Mouse (Mus musculus) kidney, embryonic 16.5 days (tissue): ENCODE data around the gene Dnhd1. TPM values are rescaled to one million over a fixed set of nuclear protein-coding genes. Genes with fewer than 3 reads are reported as not detected.

ENCODE experiments used
- ATAC-seq: fragments of 200-750 bp; cut with Nextera tagmentation; 2 replicates; pipeline ENCODE4 v1.8.0; 2017; ENCODE audit warnings: moderate TSS enrichment; ENCODE audit not compliant: low FRiP score, low TSS enrichment
- H3K27ac ChIP-seq: fragments of 300-500 bp; sonication (generic); 2 replicates; pipeline ENCODE4 v1.5.1; 2014; ENCODE audit warnings: low read length
- H3K27me3 ChIP-seq: fragments of 300-500 bp; sonication (generic); 2 replicates; pipeline ENCODE4 v1.6.1; 2014; ENCODE audit warnings: low read length, control low read depth, mixed read lengths; ENCODE audit not compliant: insufficient read depth
- H3K36me3 ChIP-seq: fragments of 300-500 bp; sonication (generic); 2 replicates; pipeline ENCODE4 v1.6.1; 2014; ENCODE audit warnings: low read length, control low read depth, mixed read lengths; ENCODE audit not compliant: insufficient read depth
- H3K4me1 ChIP-seq: fragments of 300-500 bp; sonication (generic); 2 replicates; pipeline ENCODE4 v1.6.1; 2014; ENCODE audit warnings: low read length, control low read depth, mixed read lengths; ENCODE audit not compliant: insufficient read depth
- H3K4me2 ChIP-seq: fragments of 300-500 bp; sonication (generic); replicated peaks from 2 replicates; pipeline ENCODE4 v1.6.1; 2014; ENCODE audit warnings: low read depth, low read length
- H3K4me3 ChIP-seq: fragments of 300-500 bp; sonication (generic); 2 replicates; pipeline ENCODE4 v1.5.1; 2014; ENCODE audit warnings: mild to moderate bottlenecking, low read length
- H3K9ac ChIP-seq: fragments of 300-500 bp; sonication (generic); replicated peaks from 2 replicates; pipeline ENCODE4 v1.6.1; 2014; ENCODE audit warnings: low read length
- H3K9me3 ChIP-seq: fragments of 300-500 bp; sonication (generic); 2 replicates; pipeline ENCODE4 v1.6.1; 2016; ENCODE audit warnings: low read length, control low read depth
- WGBS: fragments of 180-500 bp; shearing (Covaris S2); extraction: QIAGEN DNeasy Blood & Tissue Kit; methylation state at CpG from one replicate; pipeline ENCODE4 v1.1.7; 2014; 5-methylcytosine and 5-hydroxymethylcytosine counted together
- polyA plus RNA-seq: library from polyadenylated mRNA; unstranded; fragments of >200 nt; fragmentation: Nextera tagmentation; extraction: Ambion mirVana; gene quantifications from 2 replicates; pipeline ENCODE4 v1.2.1, GENCODE M21; 2015

The Dnhd1 gene
- polyA plus RNA-seq, 1 experiment from 2014 or later: 1.7 TPM

DNA sequence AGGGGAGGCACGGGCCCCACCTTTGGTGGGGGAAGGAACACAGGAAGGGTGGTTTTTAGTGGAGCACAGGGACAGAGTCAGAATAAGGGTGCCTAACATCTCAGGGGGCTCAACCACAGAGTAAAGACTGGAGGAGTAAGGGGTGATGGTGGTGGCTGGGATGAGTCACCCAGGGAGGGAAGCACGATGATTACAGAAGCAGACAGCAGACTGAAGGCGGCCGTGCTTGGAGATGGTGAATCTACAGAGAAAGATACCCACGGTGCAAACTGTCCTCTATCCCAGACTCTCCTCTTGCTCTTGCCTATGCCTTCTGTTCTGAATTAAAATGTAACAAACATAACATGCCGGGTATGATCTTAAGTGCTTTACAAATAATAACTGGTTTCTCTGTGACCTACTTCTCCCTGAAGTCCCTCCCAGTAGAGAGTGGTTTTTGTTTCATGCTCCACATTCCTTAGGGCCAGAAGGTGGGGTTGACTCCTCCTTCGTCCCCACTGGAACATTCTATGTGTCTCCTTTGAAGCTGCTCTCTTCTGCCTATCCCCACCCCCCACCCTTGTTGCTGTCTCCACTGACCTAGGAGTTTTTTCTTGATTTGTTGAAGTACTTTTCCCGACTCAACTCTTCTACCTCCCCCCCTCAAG is 28.9 kb upstream of the Dnhd1 start:
- H3K36me3 ChIP-seq: peaks cover 47% of the 10 kb centered on the region
- no peak overlapping the region for H3K4me2 ChIP-seq
- no peaks in the 10 kb centered on the region for H3K27me3 ChIP-seq
- no peaks in the 10 kb centered on the region for H3K9me3 ChIP-seq
- no peak overlapping the region for H3K9ac ChIP-seq
- no peak overlapping the region for H3K4me3 ChIP-seq
- H3K4me1 ChIP-seq: peaks cover 6% of the 10 kb centered on the region; the same call in 1 of the 2 replicates
- H3K27ac ChIP-seq: no peak overlapping the region
- 68% methylated on average over 8 of the region's 8 CpGs for WGBS
- no peak for ATAC-seq

DNA sequence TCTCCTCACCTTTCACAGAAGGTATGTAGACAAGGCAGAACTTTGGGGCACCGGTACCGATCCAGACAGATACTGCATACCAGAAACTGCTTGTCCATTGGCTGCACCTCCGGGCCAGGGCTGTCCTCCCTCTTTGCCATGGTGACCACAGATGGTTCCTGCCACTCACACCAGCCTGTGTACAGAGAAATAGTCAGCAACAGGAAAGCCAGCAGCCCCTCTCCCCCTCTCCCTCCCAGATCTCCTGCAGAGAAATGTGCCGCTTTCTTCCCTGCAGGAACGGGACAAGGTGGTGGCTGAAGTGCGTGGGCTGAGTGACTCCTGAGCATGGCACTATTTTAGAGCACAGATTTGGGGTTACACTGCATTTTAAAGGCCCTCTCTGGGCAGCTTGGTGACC is 25.2 kb upstream of the Dnhd1 start:
- Histone ChIP-seq H3K4me3 (no peak overlapping the region), H3K4me1 (peaks cover 24% of the 10 kb centered on the region), H3K9ac (no peak overlapping the region), H3K36me3 (peaks cover 24% of the 10 kb centered on the region), H3K4me2 (no peak overlapping the region), H3K9me3 (no peaks in the 10 kb centered on the region), H3K27me3 (no peaks in the 10 kb centered on the region), H3K27ac (no peak overlapping the region)
- whole genome bisulfite sequencing: 88% methylated on average over 6 of the region's 6 CpGs
- no peak for ATAC-seq

DNA sequence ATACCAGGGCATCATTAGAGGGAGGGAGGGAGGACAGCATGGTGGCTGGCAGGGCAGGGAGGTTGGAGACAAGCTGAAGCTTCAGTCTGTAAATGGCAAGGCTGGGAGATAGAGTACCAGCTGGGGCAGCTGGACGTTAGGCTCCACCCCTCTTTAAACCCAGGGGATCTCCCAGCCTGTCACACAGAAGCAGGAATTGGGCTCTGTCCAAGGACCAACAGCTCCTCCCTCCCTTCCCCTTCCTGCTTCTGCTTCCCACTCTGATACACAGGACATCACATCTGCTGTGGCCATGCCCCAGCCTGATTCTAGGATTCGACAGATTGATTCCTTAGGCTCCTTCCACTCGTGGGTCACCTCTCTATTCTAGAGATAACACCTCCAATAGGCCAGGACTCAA is 22.0 kb upstream of the Dnhd1 start:
- Histone ChIP-seq H3K36me3 (peaks cover 15% of the 10 kb centered on the region), H3K4me3 (no peak overlapping the region), H3K4me1 (peaks cover 28% of the 10 kb centered on the region), H3K4me2 (no peak overlapping the region), H3K27ac (peak overlapping the region; percentile 57; the same call in 1 of the 2 replicates), H3K9ac (no peak overlapping the region; the same call in 1 of the 2 replicates), H3K9me3 (no peaks in the 10 kb centered on the region), H3K27me3 (no peaks in the 10 kb centered on the region)
- 26% methylated on average over 3 of the region's 3 CpGs for WGBS
- ATAC-seq: peak; percentile 13; the same call in 1 of the 2 replicates

DNA sequence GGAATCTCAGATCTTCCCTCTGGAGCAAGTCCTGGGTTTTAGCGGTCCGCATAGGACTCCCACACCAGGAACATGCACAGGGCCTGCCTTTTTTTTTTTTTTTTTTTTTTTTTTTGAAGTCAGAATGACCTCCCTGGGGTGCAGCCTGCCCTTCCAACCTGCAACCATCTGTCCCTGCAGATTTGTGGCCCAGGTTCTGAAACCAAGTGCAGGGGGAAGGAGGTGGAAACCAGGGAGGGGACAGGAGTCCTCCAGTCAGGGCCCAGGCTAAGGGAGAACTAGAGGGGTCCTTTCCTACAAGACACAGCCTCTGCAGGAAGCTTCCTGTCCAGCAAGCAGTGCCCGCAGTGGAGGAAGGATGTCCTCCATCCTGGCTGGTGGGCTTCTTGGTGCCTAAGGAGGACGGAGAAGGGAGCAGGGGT is 18.1 kb upstream of the Dnhd1 start:
- Histone ChIP-seq H3K9ac (peak overlapping the region; percentile 85), H3K4me1 (peaks cover 28% of the 10 kb centered on the region), H3K36me3 (peaks cover 18% of the 10 kb centered on the region), H3K4me3 (peak overlapping the region; percentile 85), H3K4me2 (peak overlapping the region; percentile 88), H3K27me3 (0 out of 2 replicates have a peak, but pooled peaks cover 2% of the 10 kb centered on the region), H3K9me3 (no peaks in the 10 kb centered on the region), H3K27ac (peak overlapping the region; percentile 4; the same call in 1 of the 2 replicates)
- no peak for ATAC-seq
- WGBS: 21% methylated on average over 4 of the region's 4 CpGs

DNA sequence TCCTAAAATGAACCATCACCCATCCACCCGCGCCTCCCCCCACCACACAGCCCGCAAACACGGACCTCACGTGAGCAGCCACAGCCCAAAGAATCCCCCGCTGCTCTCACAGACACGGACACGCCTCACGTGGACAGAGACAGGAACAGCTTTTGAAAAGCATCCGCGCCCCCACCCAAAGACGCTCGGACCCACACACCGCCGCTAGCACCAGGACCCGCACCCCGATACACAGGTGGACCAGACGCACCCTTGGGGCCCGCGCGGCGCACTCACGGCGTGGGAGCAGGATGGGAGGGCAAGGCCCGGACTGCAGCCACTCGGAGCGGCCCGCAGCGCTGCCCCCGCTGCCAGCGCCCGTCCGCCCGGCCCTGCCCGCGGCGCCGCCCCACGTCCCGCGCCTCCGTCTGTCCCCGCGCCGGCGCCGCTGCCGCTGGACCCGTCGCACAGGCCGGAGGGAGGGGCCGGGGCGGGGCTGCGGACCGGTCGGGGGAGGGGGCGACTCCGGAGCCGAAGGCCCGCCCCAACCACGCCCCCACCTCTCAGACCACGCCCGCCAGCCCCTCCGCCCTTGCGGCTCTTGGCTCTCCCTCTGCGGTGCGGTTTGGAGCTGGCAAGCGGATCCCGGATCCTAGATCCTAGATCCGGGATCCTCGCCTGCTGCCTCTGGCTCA is 17.4 kb upstream of the Dnhd1 start, which contains the start of gene Trim3:
Gene Trim3, minus strand, starts transcription at position 445 of the 674 bp plus-strand sequence.
- Histone ChIP-seq H3K4me3 (peak within 1 kb of the TSS; percentile 85), H3K9me3 (no peaks in the 10 kb centered on the region), H3K27ac (peak within 1 kb of the TSS; percentile 68), H3K9ac (peak within 1 kb of the TSS; percentile 85), H3K4me1 (peaks cover 25% of the 10 kb centered on the region), H3K4me2 (peak within 1 kb of the TSS; percentile 88), H3K27me3 (0 out of 2 replicates have a peak, but pooled peaks cover 2% of the 10 kb centered on the region), H3K36me3 (peaks cover 20% of the 10 kb centered on the region)
- peak; percentile 92 for ATAC-seq
- under 1% methylated on average over 37 of the region's 71 CpGs for WGBS

DNA sequence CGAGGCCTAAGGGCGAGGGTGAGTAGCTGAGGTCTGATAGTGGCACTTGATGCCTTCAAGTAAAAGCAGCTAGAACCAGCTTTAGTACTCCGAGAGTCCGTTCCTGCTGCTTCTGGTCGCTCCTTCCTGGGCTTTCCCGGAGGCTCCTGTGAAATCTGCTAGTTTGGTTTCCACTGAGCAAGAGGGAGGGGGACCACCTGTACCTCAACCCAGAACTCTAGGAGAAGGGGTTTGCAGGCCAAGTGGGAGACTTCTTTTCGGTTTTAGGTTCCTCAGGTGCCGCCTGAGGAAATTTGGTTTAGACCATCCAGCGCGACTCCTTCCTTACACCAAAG is 16.9 kb upstream of the Dnhd1 start:
- Histone ChIP-seq H3K4me2 (peak overlapping the region; percentile 88), H3K9ac (peak overlapping the region; percentile 85), H3K4me1 (peaks cover 23% of the 10 kb centered on the region), H3K4me3 (peak overlapping the region; percentile 85), H3K9me3 (no peaks in the 10 kb centered on the region), H3K27me3 (0 out of 2 replicates have a peak, but pooled peaks cover 2% of the 10 kb centered on the region), H3K27ac (peak overlapping the region; percentile 52), H3K36me3 (peaks cover 25% of the 10 kb centered on the region)
- no peak for ATAC-seq
- WGBS: 3% methylated on average over 10 of the region's 10 CpGs

DNA sequence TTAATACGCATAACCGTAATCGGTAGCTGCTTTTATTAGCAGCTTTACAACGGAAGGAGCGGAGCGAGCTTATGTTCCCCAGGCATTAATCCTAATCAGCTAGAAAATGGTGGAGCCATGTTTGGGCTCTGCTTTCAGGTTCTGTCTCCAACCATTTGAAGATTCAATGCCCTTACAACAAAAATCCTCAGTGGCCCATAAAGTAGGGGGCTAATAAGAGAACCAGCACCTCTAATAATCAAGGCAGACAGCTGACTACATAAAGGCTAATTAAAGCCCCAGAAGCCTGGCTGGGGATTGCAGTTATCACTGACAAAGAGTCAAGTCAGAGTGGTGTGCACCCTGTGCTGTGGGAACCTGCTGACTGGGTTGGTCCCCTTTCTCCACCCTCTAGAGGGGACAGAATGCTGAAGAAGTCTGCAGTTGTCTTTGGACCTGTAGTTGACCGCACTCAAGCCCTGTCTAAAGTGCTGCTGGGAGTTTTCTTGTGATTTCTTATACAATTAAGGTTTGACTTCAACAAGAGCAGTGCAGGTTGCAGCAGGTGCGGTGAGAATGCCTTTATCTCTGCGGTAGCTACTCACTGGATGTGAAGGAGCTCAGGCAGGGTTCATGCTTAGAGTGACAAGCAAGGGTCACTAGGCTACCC is 16.2 kb upstream of the Dnhd1 start:
- peak overlapping the region; percentile 88 for H3K4me2 ChIP-seq
- H3K36me3 ChIP-seq: peaks cover 25% of the 10 kb centered on the region
- no peak for ATAC-seq
- WGBS: 49% methylated on average over 9 of the region's 9 CpGs
- peak overlapping the region; percentile 85; the same call in 1 of the 2 replicates for H3K9ac ChIP-seq
- peaks cover 23% of the 10 kb centered on the region for H3K4me1 ChIP-seq
- no peaks in the 10 kb centered on the region for H3K9me3 ChIP-seq
- no peak overlapping the region for H3K27ac ChIP-seq
- H3K4me3 ChIP-seq: peak overlapping the region; percentile 85; the same call in 1 of the 2 replicates
- H3K27me3 ChIP-seq: 0 out of 2 replicates have a peak, but pooled peaks cover 2% of the 10 kb centered on the region

DNA sequence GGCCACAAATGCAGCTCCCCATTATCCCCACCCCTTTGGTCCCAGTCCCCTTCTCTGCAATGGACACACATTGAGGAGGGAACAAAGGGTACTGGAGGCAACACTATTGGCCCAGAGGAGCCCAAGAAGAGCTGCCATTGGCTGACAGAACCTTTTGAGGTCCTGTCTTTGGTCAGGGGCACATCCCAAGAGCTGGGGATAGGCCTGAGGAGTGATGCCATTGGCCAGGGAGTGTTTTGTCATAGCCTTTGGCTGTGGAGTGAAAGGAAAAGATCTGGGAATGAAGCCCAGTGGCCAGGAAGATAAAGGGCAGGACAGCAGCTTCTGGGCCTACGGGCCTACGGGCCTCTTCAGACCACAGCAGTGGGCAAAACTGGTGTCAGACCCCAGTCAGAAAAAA is 14.9 kb upstream of the Dnhd1 start:
- Histone ChIP-seq H3K4me1 (peaks cover 23% of the 10 kb centered on the region), H3K4me3 (no peak overlapping the region)

DNA sequence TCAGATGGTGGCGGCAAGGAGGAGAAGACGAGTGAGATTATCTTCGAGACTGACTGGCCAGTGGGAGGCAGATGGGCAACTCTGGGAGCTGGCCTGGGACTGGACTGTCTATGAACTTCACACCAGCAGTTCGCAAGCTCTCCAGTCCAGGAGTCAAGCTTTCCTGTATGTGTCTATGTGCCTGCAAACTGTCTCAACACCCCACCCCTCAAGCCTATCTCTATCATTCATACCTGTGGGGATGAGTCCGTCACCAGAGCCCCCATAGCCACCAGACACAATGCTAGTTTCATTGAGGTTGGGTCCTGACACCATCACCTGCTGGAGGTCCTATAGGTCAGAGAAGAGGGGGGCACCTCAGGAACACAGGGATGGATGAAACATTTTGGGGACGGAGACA is 11.9 kb upstream of the Dnhd1 start:
- peaks cover 31% of the 10 kb centered on the region for H3K36me3 ChIP-seq
- H3K4me3 ChIP-seq: no peak overlapping the region
- 0 out of 2 replicates have a peak overlapping the region, but pooled peaks have one; percentile 22 for H3K9ac ChIP-seq
- H3K27ac ChIP-seq: no peak overlapping the region
- peak overlapping the region; percentile 94; the same call in 1 of the 2 replicates for H3K4me2 ChIP-seq
- H3K4me1 ChIP-seq: peaks cover 25% of the 10 kb centered on the region
- H3K27me3 ChIP-seq: 0 out of 2 replicates have a peak, but pooled peaks cover 2% of the 10 kb centered on the region
- 88% methylated on average over 6 of the region's 6 CpGs for WGBS
- H3K9me3 ChIP-seq: no peaks in the 10 kb centered on the region
- no peak for ATAC-seq

More for the DNA sequence above, 14.9 kb upstream of the Dnhd1 start:
- no peak overlapping the region for H3K27ac ChIP-seq
- H3K27me3 ChIP-seq: 0 out of 2 replicates have a peak, but pooled peaks cover 2% of the 10 kb centered on the region
- H3K9ac ChIP-seq: no peak overlapping the region
- WGBS: 85% methylated on average over 2 of the region's 2 CpGs
- no peak overlapping the region for H3K4me2 ChIP-seq
- no peak for ATAC-seq
- peaks cover 25% of the 10 kb centered on the region for H3K36me3 ChIP-seq
- no peaks in the 10 kb centered on the region for H3K9me3 ChIP-seq
